In the genomic region with DNA sequence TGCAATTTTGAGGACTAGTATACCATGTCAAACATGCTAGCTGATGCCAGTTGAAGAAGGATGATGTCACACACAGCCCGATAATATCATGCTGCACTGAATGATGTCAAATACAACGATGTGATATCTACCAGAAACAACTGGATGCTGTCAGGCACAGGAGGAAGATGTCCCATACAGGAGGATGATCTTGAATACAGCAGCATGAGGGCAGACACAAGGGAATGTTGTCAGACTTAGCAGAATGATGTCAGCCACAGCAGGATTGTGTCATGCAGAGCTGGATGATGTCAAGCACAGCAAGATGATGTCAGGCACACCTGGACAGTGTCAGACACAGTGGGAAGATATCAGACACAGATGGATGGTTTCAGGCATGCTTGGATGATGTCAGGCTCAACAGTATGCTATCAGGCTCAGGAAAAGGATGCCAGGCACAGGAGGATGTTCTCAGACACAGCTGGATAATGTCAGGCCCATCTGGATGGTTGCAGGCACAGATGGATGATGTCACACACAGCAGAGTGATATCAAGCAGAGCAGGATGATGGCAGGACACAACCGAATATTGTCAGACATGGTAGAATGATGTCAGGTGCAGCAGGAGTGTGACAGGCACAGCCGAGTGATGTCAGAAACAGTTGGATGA, we compare ENCODE assay signal across 16 mouse cellular contexts.
DNase-seq lines count a peak whose midpoint lies in the region; ATAC-seq lines count a peak whose summit lies in the region.
"Had no signal": no experiment of that assay in that cellular context is flagged by ENCODE, and none has a peak within 500 bp of the region (broad histone marks: within the 10 kb centered on the region; RNA-seq: fewer than 3 reads in every experiment).

No protein-coding gene starts in this region.

- no peaks in the 10 kb centered on the region for H3K9me3 ChIP-seq in hindbrain, embryonic 14.5 days (ENCODE audit: control insufficient read depth, low read length)
- no peaks in the 10 kb centered on the region for H3K9me3 ChIP-seq in hindbrain, embryonic 10.5 days
- no peaks in the 10 kb centered on the region for H3K9me3 ChIP-seq in lung, embryonic 15.5 days
- no peaks in the 10 kb centered on the region for H3K9me3 ChIP-seq in neural tube, embryonic 12.5 days
- H3K9me3 ChIP-seq: embryonic facial prominence, embryonic 12.5 days; heart, embryonic 13.5 days had no signal

- no peak overlapping the region for H3K27ac ChIP-seq in hindbrain, embryonic 14.5 days
- H3K27ac ChIP-seq in hindbrain, embryonic 10.5 days: no peak overlapping the region
- no peak overlapping the region; the same call in 1 of the 2 replicates for H3K27ac ChIP-seq in lung, embryonic 15.5 days
- no peak overlapping the region for H3K27ac ChIP-seq in neural tube, embryonic 12.5 days
- H3K27ac ChIP-seq: embryonic facial prominence, embryonic 12.5 days; heart, embryonic 13.5 days had no signal

- no peak overlapping the region for H3K9ac ChIP-seq in hindbrain, embryonic 14.5 days
- H3K9ac ChIP-seq in lung, embryonic 15.5 days: no peak overlapping the region
- H3K9ac ChIP-seq in neural tube, embryonic 12.5 days: no peak overlapping the region
- H3K9ac ChIP-seq: embryonic facial prominence, embryonic 12.5 days; heart, embryonic 13.5 days; liver, postnatal 0 days had no signal

- no peak overlapping the region for H3K4me3 ChIP-seq in hindbrain, embryonic 14.5 days (replicated peaks; ENCODE audit: low read length)
- H3K4me3 ChIP-seq in hindbrain, embryonic 10.5 days: no peak overlapping the region
- H3K4me3 ChIP-seq in lung, embryonic 15.5 days: no peak overlapping the region
- H3K4me3 ChIP-seq in neural tube, embryonic 12.5 days: no peak overlapping the region
- H3K4me3 ChIP-seq: embryonic facial prominence, embryonic 12.5 days; heart, embryonic 13.5 days had no signal

- H3K36me3 ChIP-seq in hindbrain, embryonic 14.5 days (replicated peaks; ENCODE audit: control insufficient read depth, insufficient read depth): no peaks in the 10 kb centered on the region
- H3K36me3 ChIP-seq in hindbrain, embryonic 10.5 days: no peaks in the 10 kb centered on the region
- H3K36me3 ChIP-seq in lung, embryonic 15.5 days: no peaks in the 10 kb centered on the region
- H3K36me3 ChIP-seq in neural tube, embryonic 12.5 days: no peaks in the 10 kb centered on the region
- H3K36me3 ChIP-seq: embryonic facial prominence, embryonic 12.5 days; heart, embryonic 13.5 days had no signal

- no peak for DNase-seq in hindbrain, embryonic 14.5 days (ENCODE audit: low spot score)
- DNase-seq in hindbrain, embryonic 10.5 days (ENCODE audit: low spot score): no peak
- no peak for DNase-seq in lung, postnatal 36 days
- DNase-seq in neural tube, embryonic 10.5 days (ENCODE audit: extremely low spot score, low spot score): no peak
- DNase-seq in gastrocnemius, postnatal 4 days (ENCODE audit: low spot score in 2 of 2): no peak
- DNase-seq: adrenal gland, postnatal 36 days; cerebellum, adult 2 months; heart, postnatal 36 days; kidney, adult 2 months; liver, postnatal 0 days; right cerebral cortex, postnatal 25 days; thymus, postnatal 14 days had no signal

- ATAC-seq in hindbrain, embryonic 14.5 days (ENCODE audit: low FRiP score): 0 out of 2 replicates have a peak, but pooled peaks have one; percentile 34
- peak; percentile 89 for ATAC-seq in lung, embryonic 15.5 days (ENCODE audit: borderline replicate concordance, extremely low read depth, low FRiP score, low TSS enrichment)
- peak; percentile 56; the same call in 1 of the 2 replicates for ATAC-seq in neural tube, embryonic 12.5 days (ENCODE audit: low FRiP score, low read depth)
- ATAC-seq: liver, postnatal 0 days had no signal

- H3K4me2 ChIP-seq in hindbrain, embryonic 14.5 days (replicated peaks): no peak overlapping the region
- no peak overlapping the region for H3K4me2 ChIP-seq in lung, embryonic 15.5 days
- no peak overlapping the region for H3K4me2 ChIP-seq in neural tube, embryonic 12.5 days (replicated peaks)
- H3K4me2 ChIP-seq: embryonic facial prominence, embryonic 12.5 days; heart, embryonic 13.5 days had no signal

- H3K27me3 ChIP-seq in hindbrain, embryonic 14.5 days (ENCODE audit: control insufficient read depth, insufficient read depth, low read length): no peaks in the 10 kb centered on the region
- no peaks in the 10 kb centered on the region for H3K27me3 ChIP-seq in hindbrain, embryonic 10.5 days (ENCODE audit: insufficient read depth, poor library complexity, severe bottlenecking)
- H3K27me3 ChIP-seq in lung, embryonic 15.5 days: no peaks in the 10 kb centered on the region
- no peaks in the 10 kb centered on the region for H3K27me3 ChIP-seq in neural tube, embryonic 12.5 days (replicated peaks)
- H3K27me3 ChIP-seq: embryonic facial prominence, embryonic 12.5 days; heart, embryonic 13.5 days had no signal

- H3K4me1 ChIP-seq in hindbrain, embryonic 14.5 days (replicated peaks; ENCODE audit: control insufficient read depth, insufficient read depth, low read length): no peaks in the 10 kb centered on the region
- H3K4me1 ChIP-seq in hindbrain, embryonic 10.5 days (replicated peaks): no peaks in the 10 kb centered on the region
- no peaks in the 10 kb centered on the region for H3K4me1 ChIP-seq in lung, embryonic 15.5 days
- no peaks in the 10 kb centered on the region for H3K4me1 ChIP-seq in neural tube, embryonic 12.5 days
- H3K4me1 ChIP-seq: embryonic facial prominence, embryonic 12.5 days; heart, embryonic 13.5 days had no signal

- WGBS in hindbrain, embryonic 14.5 days: 77% methylated on average over 4 of the region's 4 CpGs
- 86% methylated on average over 4 of the region's 4 CpGs for WGBS in hindbrain, embryonic 10.5 days
- 37% methylated on average over 4 of the region's 4 CpGs for whole genome bisulfite sequencing in lung, embryonic 15.5 days
- 89% methylated on average over 4 of the region's 4 CpGs for WGBS in neural tube, embryonic 12.5 days

Comparison
In these comparisons a context has a peak if more than half of its experiments do, and no peak if none do; other contexts are left out.
1. ATAC-seq: peak in every context shown above with its lines; median percentile 89 in lung, embryonic 15.5 days; 56 in neural tube, embryonic 12.5 days; 34 in hindbrain, embryonic 14.5 days.